Comparison of ENCODE assay signal across 12 mouse cellular contexts in the genomic region with DNA sequence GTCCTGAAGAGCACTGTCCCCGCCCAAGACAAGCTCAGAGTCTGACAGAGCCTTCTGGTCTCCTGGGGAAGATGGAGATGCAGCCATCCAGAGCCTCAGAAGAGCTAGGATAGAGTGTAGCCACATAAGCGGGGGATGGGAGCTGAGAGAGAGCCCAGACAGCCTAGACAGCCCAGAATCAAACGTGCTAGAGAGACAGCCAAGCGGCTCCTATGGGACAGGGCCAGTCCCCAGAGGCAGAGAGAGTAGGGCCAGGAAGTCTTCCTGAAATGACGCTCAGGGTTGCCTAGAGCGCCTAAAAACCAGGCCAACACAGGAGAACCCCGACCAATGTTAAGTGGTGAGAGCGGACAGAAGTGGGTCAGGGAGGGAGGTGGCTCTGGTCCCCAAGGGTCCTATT. TPM values are rescaled to one million over a fixed set of nuclear protein-coding genes. Genes with fewer than 3 reads are reported as not detected.
A peak's percentile ranks its signal among the peaks of the same experiment; 100 is the strongest.
DNase-seq lines count a peak whose midpoint lies in the region; ATAC-seq and TF ChIP-seq lines count a peak whose summit lies in the region.
"Had no signal": no experiment of that assay in that cellular context is flagged by ENCODE, and none has a peak within 500 bp of the region (broad histone marks: within the 10 kb centered on the region; RNA-seq: fewer than 3 reads in every experiment).

No protein-coding gene starts in this region.

- no peak for DNase-seq in hindbrain, embryonic 10.5 days (ENCODE audit: low spot score)
- peak; percentile 53 to 56 for DNase-seq in heart, postnatal 10 days
- DNase-seq in spleen, postnatal 10 days (ENCODE audit: low spot score in 2 of 2), result no peak
- DNase-seq in yolk sac, embryonic 10.5 days (ENCODE audit: low spot score), result no peak
- DNase-seq: kidney, postnatal 14 days; right cerebral cortex, adult 18-20 months; thymus, postnatal 4 days had no signal

- H3K4me3 ChIP-seq in hindbrain, embryonic 13.5 days, result no peak overlapping the region
- no peak overlapping the region for H3K4me3 ChIP-seq in hindbrain, embryonic 10.5 days
- H3K4me3 ChIP-seq in E14TG2a.4 (replicated peaks; ENCODE audit: low read length), result peak overlapping the region; percentile 33
- H3K4me3 ChIP-seq in ES-Bruce4 (ENCODE audit: low read depth, low read length), result 0 out of 2 replicates have a peak overlapping the region, but pooled peaks have one; percentile 7
- H3K4me3 ChIP-seq: myocyte had no signal

- no peak for ATAC-seq in hindbrain, embryonic 13.5 days (ENCODE audit: low FRiP score)

- no peaks in the 10 kb centered on the region for H3K9me3 ChIP-seq in hindbrain, embryonic 13.5 days
- no peaks in the 10 kb centered on the region for H3K9me3 ChIP-seq in hindbrain, embryonic 10.5 days
- no peaks in the 10 kb centered on the region for H3K9me3 ChIP-seq in E14TG2a.4 (ENCODE audit: low read length)
- H3K9me3 ChIP-seq in ES-Bruce4 (replicated peaks; ENCODE audit: control insufficient read depth, insufficient read depth, low read length, poor library complexity, severe bottlenecking), result no peaks in the 10 kb centered on the region
- H3K9me3 ChIP-seq: G1E had no signal

- no peak overlapping the region for H3K4me2 ChIP-seq in hindbrain, embryonic 13.5 days

- no peaks in the 10 kb centered on the region for H3K27me3 ChIP-seq in hindbrain, embryonic 13.5 days
- no peaks in the 10 kb centered on the region for H3K27me3 ChIP-seq in hindbrain, embryonic 10.5 days (ENCODE audit: insufficient read depth, poor library complexity, severe bottlenecking)
- no peaks in the 10 kb centered on the region for H3K27me3 ChIP-seq in E14TG2a.4 (ENCODE audit: insufficient read depth, low read length)
- H3K27me3 ChIP-seq in ES-Bruce4 (ENCODE audit: control insufficient read depth, insufficient read depth, low read length, poor library complexity, severe bottlenecking), result no peaks in the 10 kb centered on the region

- 74% methylated on average over 8 of the region's 8 CpGs for WGBS in hindbrain, embryonic 13.5 days
- 73% methylated on average over 8 of the region's 8 CpGs for WGBS in hindbrain, embryonic 10.5 days

- no peak for TF ChIP-seq EP300 in ES-Bruce4 (IDR thresholded peaks at IDR 0.05; ENCODE audit: insufficient read depth, low read depth, low read length)

- peaks cover 45% of the 10 kb centered on the region for H3K4me1 ChIP-seq in hindbrain, embryonic 13.5 days (replicated peaks)
- peaks cover 31% of the 10 kb centered on the region for H3K4me1 ChIP-seq in hindbrain, embryonic 10.5 days (replicated peaks)
- H3K4me1 ChIP-seq in E14TG2a.4 (replicated peaks; ENCODE audit: low read depth, low read length), result peaks cover 66% of the 10 kb centered on the region
- peaks cover 5% of the 10 kb centered on the region for H3K4me1 ChIP-seq in ES-Bruce4 (ENCODE audit: control insufficient read depth, insufficient read depth, low read length)

- H3K27ac ChIP-seq in hindbrain, embryonic 13.5 days, result peak overlapping the region; percentile 45; the same call in 1 of the 2 replicates
- H3K27ac ChIP-seq in hindbrain, embryonic 10.5 days, result no peak overlapping the region
- no peak overlapping the region for H3K27ac ChIP-seq in ES-Bruce4 (ENCODE audit: insufficient read depth, low read length)

- intact Hi-C loops in heart, postnatal 10 days (cut with DNase I), result no loop called here

- H3K9ac ChIP-seq in hindbrain, embryonic 13.5 days, result no peak overlapping the region
- H3K9ac ChIP-seq in ES-Bruce4 (ENCODE audit: low read depth, poor library complexity, severe bottlenecking), result no peak overlapping the region

- TF ChIP-seq CTCF in E14TG2a.4 (conservative IDR thresholded peaks at IDR 0.05; ENCODE audit: low read length) (no peak), ES-Bruce4 (IDR thresholded peaks at IDR 0.05; ENCODE audit: low read depth, low read length) (no peak)

- peaks cover 66% of the 10 kb centered on the region for H3K36me3 ChIP-seq in hindbrain, embryonic 13.5 days
- H3K36me3 ChIP-seq in hindbrain, embryonic 10.5 days, result peaks cover 93% of the 10 kb centered on the region
- peaks cover 39% of the 10 kb centered on the region for H3K36me3 ChIP-seq in E14TG2a.4 (ENCODE audit: insufficient read depth, low read length)
- no peaks in the 10 kb centered on the region for H3K36me3 ChIP-seq in ES-Bruce4 (ENCODE audit: control insufficient read depth, insufficient read depth, low read length, poor library complexity, severe bottlenecking)

- TF ChIP-seq POLR2A in ES-Bruce4 (IDR thresholded peaks at IDR 0.05; ENCODE audit: insufficient read depth, low read length), result no peak

RNA-seq across cellular contexts. Expression of a gene that starts 39.3 kb away (rescaled TPM):
- polyA plus RNA-seq in hindbrain, embryonic 13.5 days (2015; fragmentation: Nextera tagmentation; extraction: Ambion mirVana), result 33.1 and 35.8 TPM in 2 replicates
- polyA plus RNA-seq in hindbrain, embryonic 10.5 days (2016; fragmentation: Nextera tagmentation; extraction: Ambion mirVana), result 25.2 and 39.3 TPM in 2 replicates
- polyA plus RNA-seq in ES-Bruce4 (2011; ENCODE audit: insufficient read depth, insufficient read length, low read depth, missing spikeins), result 13.9 and 20.2 TPM in 2 replicates
- 10 to 100 TPM; 80.1 to 91.3 TPM for total RNA-seq in heart, postnatal 10 days (2021)

Comparison
In these comparisons a context has a peak if more than half of its experiments do, and no peak if none do; other contexts are left out.
1. H3K4me3 ChIP-seq: peak in E14TG2a.4 (single experiment) and ES-Bruce4 (single experiment); none in hindbrain, embryonic 13.5 days (single experiment) and hindbrain, embryonic 10.5 days (single experiment).
2. DNase-seq: peak in heart, postnatal 10 days (2 of 2); none in hindbrain, embryonic 10.5 days (single experiment), spleen, postnatal 10 days (0 of 2) and yolk sac, embryonic 10.5 days (single experiment).